Mouse (Mus musculus): Measurements from ENCODE around the gene Sec23a.
A peak's percentile ranks its signal among the peaks of the same experiment; 100 is the strongest.
"Not testable (repeated sequence)": the region's sequence is repeated elsewhere in the genome, so short reads cannot be mapped to it uniquely, and the experiment has no call there.

Gene Sec23a

GRCm38 (mm10) chr12:59011844-59012709 lies at the start of gene Sec23a:
Sec23a (minus strand) TSS chr12:59012017.
- DNase-seq (ENCODE audit: low spot score), result peak; percentile 98

GRCm38 (mm10) chr12:59060993-59061595 lies 49.3 kb upstream of the Sec23a start, which contains the start of gene Trappc6b:
Trappc6b (minus strand) TSS chr12:59061472.
- DNase-seq (ENCODE audit: low spot score), result peak; percentile 87

GRCm38 (mm10) chr12:59060322-59060721 lies 48.5 kb upstream of the Sec23a start:
- DNase-seq (ENCODE audit: low spot score), result no peak

- not testable (repeated sequence) for DNase-seq (ENCODE audit: low spot score)
These were observed 46.4 kb upstream of the Sec23a start for GRCm38 (mm10) chr12:59058242-59058641.

GRCm38 (mm10) chr12:59056222-59056621 lies 44.4 kb upstream of the Sec23a start:
- no peak for DNase-seq (ENCODE audit: low spot score)

GRCm38 (mm10) chr12:59055196-59055850 lies 43.5 kb upstream of the Sec23a start:
- no peak for DNase-seq (ENCODE audit: low spot score)

GRCm38 (mm10) chr12:59053976-59054375 lies 42.2 kb upstream of the Sec23a start:
- DNase-seq (ENCODE audit: low spot score), result no peak

- DNase-seq (ENCODE audit: low spot score), result no peak
These were observed 41.3 kb upstream of the Sec23a start for GRCm38 (mm10) chr12:59053166-59053565.

GRCm38 (mm10) chr12:59052470-59052869 lies 40.7 kb upstream of the Sec23a start:
- DNase-seq (ENCODE audit: low spot score), result no peak

- peak; percentile 8 for DNase-seq (ENCODE audit: low spot score)
These were observed 29.0 kb upstream of the Sec23a start for GRCm38 (mm10) chr12:59040851-59041250.

- DNase-seq (ENCODE audit: low spot score), result peak; percentile 50
These were observed 28.4 kb upstream of the Sec23a start for GRCm38 (mm10) chr12:59039971-59040844.

GRCm38 (mm10) chr12:59039162-59039970 lies 27.5 kb upstream of the Sec23a start:
- DNase-seq (ENCODE audit: low spot score), result no peak

- no peak for DNase-seq (ENCODE audit: low spot score)
These were observed 20.3 kb upstream of the Sec23a start for GRCm38 (mm10) chr12:59032101-59032500.

GRCm38 (mm10) chr12:59021306-59021705 lies 9.5 kb upstream of the Sec23a start:
- DNase-seq (ENCODE audit: low spot score), result no peak

- no peak for DNase-seq (ENCODE audit: low spot score)
These were observed 8.1 kb upstream of the Sec23a start for GRCm38 (mm10) chr12:59019891-59020290.

- DNase-seq (ENCODE audit: low spot score), result no peak
These were observed 6.2 kb upstream of the Sec23a start for GRCm38 (mm10) chr12:59017970-59018369.

GRCm38 (mm10) chr12:59013234-59013633 lies 1.4 kb upstream of the Sec23a start, which contains the start of gene Gemin2:
Gemin2 (plus strand) TSS chr12:59013393.
- peak; percentile 94 for DNase-seq (ENCODE audit: low spot score)

- DNase-seq (ENCODE audit: low spot score), result peak; percentile 12
These were observed 884 bp upstream of the Sec23a start for GRCm38 (mm10) chr12:59012710-59013091.

- no peak for DNase-seq (ENCODE audit: low spot score)
These were observed 458 bp downstream of the Sec23a start for GRCm38 (mm10) chr12:59011275-59011843.

- peak; percentile 4 for DNase-seq (ENCODE audit: low spot score)
These were observed 1.3 kb downstream of the Sec23a start for GRCm38 (mm10) chr12:59010482-59010881.

Measured in lung, postnatal 25 days (tissue).